Mouse (Mus musculus) limb, embryonic 14.5 days (tissue): ENCODE results near the gene Rmnd5b. TPM values are rescaled to one million over a fixed set of nuclear protein-coding genes. Genes with fewer than 3 reads are reported as not detected.

Source experiments
- ATAC-seq: fragments of 200-750 bp; cut with Nextera tagmentation; 2 replicates; pipeline ENCODE4 v1.8.0; 2017; ENCODE audit warnings: low read depth, moderate number of reproducible peaks, moderate TSS enrichment; ENCODE audit not compliant: low FRiP score
- DNase-seq: peaks from one replicate; pipeline ENCODE4 v3.0.0-alpha.2; 2015; ENCODE audit warnings: low spot score
- H3K27ac ChIP-seq: fragments of 300-500 bp; sonication (generic); replicated peaks from 2 replicates; pipeline ENCODE4 v1.5.1; 2014; ENCODE audit warnings: low read depth, mild to moderate bottlenecking, low read length, moderate library complexity, mixed read lengths
- H3K27me3 ChIP-seq: fragments of 300-500 bp; sonication (generic); 2 replicates; pipeline ENCODE4 v1.6.1; 2014; ENCODE audit warnings: low read length, mixed read lengths; ENCODE audit not compliant: control insufficient read depth, insufficient read depth
- H3K36me3 ChIP-seq: fragments of 300-500 bp; sonication (generic); 2 replicates; pipeline ENCODE4 v1.6.1; 2014; ENCODE audit warnings: mild to moderate bottlenecking, low read length, moderate library complexity, mixed read lengths; ENCODE audit not compliant: control insufficient read depth, insufficient read depth
- H3K4me1 ChIP-seq: fragments of 300-500 bp; sonication (generic); 2 replicates; pipeline ENCODE4 v1.6.1; 2014; ENCODE audit warnings: antibody characterized with exemption, low read length, mixed read lengths; ENCODE audit not compliant: control insufficient read depth, insufficient read depth
- H3K4me2 ChIP-seq: fragments of 300-500 bp; sonication (generic); replicated peaks from 2 replicates; pipeline ENCODE4 v1.6.1; 2014; ENCODE audit warnings: low read depth, mild to moderate bottlenecking, low read length, moderate library complexity; ENCODE audit not compliant: severe bottlenecking
- H3K4me3 ChIP-seq: fragments of 300-500 bp; sonication (generic); replicated peaks from 2 replicates; pipeline ENCODE4 v1.5.1; 2014; ENCODE audit warnings: low read length
- H3K9ac ChIP-seq: fragments of 300-500 bp; sonication (generic); 2 replicates; pipeline ENCODE4 v1.6.1; 2014; ENCODE audit warnings: mild to moderate bottlenecking, low read depth, low read length, moderate library complexity; ENCODE audit not compliant: severe bottlenecking
- H3K9me3 ChIP-seq: fragments of 300-500 bp; sonication (generic); 2 replicates; pipeline ENCODE4 v1.6.1; 2016; ENCODE audit warnings: low read length; ENCODE audit not compliant: control insufficient read depth
- POLR2A ChIP-seq: fragments of 200-500 bp; IDR thresholded peaks from 2 replicates; pipeline ENCODE4 v1.8.0; 2012; ENCODE audit warnings: inconsistent platforms, mild to moderate bottlenecking, moderate library complexity, borderline replicate concordance; ENCODE audit not compliant: insufficient read depth, insufficient read length; ENCODE audit errors: extremely low read depth
- WGBS: fragments of 180-500 bp; shearing (Covaris S2); extraction: QIAGEN DNeasy Blood & Tissue Kit; methylation state at CpG from one replicate; pipeline ENCODE4 v1.1.7; 2014; 5-methylcytosine and 5-hydroxymethylcytosine counted together
- polyA plus RNA-seq, 2 experiments: library from polyadenylated mRNA; depleted of rRNA in 1 of 2; stranded (reverse) in 1 of 2; unstranded in 1 of 2; fragments of >200 nt; fragmentation: Nextera tagmentation in 1 of 2; extraction: Ambion mirVana in 1 of 2; gene quantifications; 2 replicates each; pipeline versions ENCODE4 v1.2.1 to v1.2.3; 2012 to 2014

The Rmnd5b gene
- polyA plus RNA-seq, 2 experiments: 49.3 to 57.4 TPM

GRCm38 (mm10) chr11:51595459-51596083, 40.1 kb downstream of the Rmnd5b start:
- ATAC-seq (no peak), DNase-seq (no peak)
- H3K36me3 ChIP-seq: peaks cover 99% of the 10 kb centered on the region
- no peak overlapping the region for H3K9ac ChIP-seq
- H3K27ac ChIP-seq: no peak overlapping the region
- WGBS: 81% methylated on average over 1 of the region's 1 CpGs
- H3K27me3 ChIP-seq: no peaks in the 10 kb centered on the region
- no peak for TF ChIP-seq POLR2A
- H3K4me3 ChIP-seq: no peak overlapping the region
- no peaks in the 10 kb centered on the region for H3K4me1 ChIP-seq
- no peak overlapping the region for H3K4me2 ChIP-seq
- H3K9me3 ChIP-seq: no peaks in the 10 kb centered on the region

DNA sequence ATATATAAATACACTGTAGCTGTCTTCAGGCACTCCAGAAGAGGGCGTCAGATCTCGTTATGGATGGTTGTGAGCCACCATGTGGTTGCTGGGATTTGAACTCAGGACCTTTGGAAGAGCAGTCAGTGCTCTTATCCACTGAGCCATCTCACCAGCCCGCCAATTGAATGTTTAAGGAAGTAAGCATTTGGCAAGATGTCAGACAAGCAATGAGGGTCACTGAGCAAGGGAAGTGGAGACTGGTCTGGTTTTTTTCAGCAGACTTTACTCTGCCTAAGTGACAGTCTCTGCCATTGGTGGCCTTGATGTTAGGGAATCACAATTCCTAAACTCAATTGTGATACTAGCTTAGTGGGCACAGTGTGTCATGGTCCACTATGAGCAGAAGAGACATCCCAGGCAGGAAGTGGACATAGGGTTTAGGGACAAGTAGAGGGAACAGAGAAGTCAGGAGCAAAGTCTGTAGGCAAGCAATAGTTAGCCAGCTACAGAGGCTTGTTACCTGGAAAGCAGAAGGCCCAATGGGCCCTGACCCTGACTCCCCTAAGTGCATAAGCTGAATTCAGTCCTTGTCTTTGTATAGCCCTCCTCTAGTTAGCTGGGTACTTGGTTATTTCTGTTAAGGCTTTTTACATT, 40.9 kb downstream of the Rmnd5b start:
- peaks cover 97% of the 10 kb centered on the region for H3K36me3 ChIP-seq
- DNase-seq: no peak
- ATAC-seq: no peak

GRCm38 (mm10) chr11:51593849-51594248, 41.8 kb downstream of the Rmnd5b start:
- Histone ChIP-seq H3K27me3 (no peaks in the 10 kb centered on the region), H3K4me3 (no peak overlapping the region), H3K27ac (no peak overlapping the region), H3K4me1 (no peaks in the 10 kb centered on the region), H3K36me3 (peaks cover 97% of the 10 kb centered on the region), H3K9ac (no peak overlapping the region), H3K9me3 (no peaks in the 10 kb centered on the region), H3K4me2 (no peak overlapping the region)
- no peak for ATAC-seq
- WGBS: 93% methylated on average over 6 of the region's 6 CpGs
- TF ChIP-seq POLR2A: no peak
- DNase-seq: no peak

More for the DNA sequence above, 40.9 kb downstream of the Rmnd5b start:
- Histone ChIP-seq H3K27me3 (no peaks in the 10 kb centered on the region), H3K4me2 (no peak overlapping the region), H3K9me3 (no peaks in the 10 kb centered on the region), H3K4me1 (no peaks in the 10 kb centered on the region), H3K4me3 (no peak overlapping the region), H3K27ac (no peak overlapping the region), H3K9ac (no peak overlapping the region)
- 84% methylated on average over 3 of the region's 3 CpGs for WGBS
- TF ChIP-seq POLR2A: no peak

DNA sequence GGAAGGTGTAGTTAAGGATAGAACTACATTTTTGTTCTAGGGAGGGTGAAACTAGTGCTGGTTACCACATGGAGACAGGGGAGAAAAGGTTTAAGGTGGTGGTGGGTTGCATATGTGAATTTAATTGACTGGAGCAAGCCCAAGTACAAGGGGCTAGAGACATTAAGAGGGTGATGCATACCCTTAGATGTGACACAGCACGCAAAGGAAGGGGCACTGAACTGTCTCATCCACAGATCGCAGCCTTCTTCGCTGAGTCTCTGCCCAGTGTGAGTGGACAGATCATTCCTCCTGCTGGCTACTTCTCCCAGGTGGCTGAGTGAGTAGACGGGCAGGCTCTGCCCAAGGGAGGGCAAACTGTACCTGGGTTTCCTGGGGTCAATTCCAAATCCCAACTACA, 42.3 kb downstream of the Rmnd5b start:
- 92% methylated on average over 4 of the region's 4 CpGs for WGBS
- no peaks in the 10 kb centered on the region for H3K4me1 ChIP-seq
- DNase-seq (no peak), ATAC-seq (no peak)
- H3K9ac ChIP-seq: no peak overlapping the region
- no peak for TF ChIP-seq POLR2A
- peaks cover 96% of the 10 kb centered on the region for H3K36me3 ChIP-seq
- no peak overlapping the region for H3K27ac ChIP-seq
- no peaks in the 10 kb centered on the region for H3K27me3 ChIP-seq
- H3K4me3 ChIP-seq: no peak overlapping the region
- H3K9me3 ChIP-seq: no peaks in the 10 kb centered on the region
- H3K4me2 ChIP-seq: no peak overlapping the region

DNA sequence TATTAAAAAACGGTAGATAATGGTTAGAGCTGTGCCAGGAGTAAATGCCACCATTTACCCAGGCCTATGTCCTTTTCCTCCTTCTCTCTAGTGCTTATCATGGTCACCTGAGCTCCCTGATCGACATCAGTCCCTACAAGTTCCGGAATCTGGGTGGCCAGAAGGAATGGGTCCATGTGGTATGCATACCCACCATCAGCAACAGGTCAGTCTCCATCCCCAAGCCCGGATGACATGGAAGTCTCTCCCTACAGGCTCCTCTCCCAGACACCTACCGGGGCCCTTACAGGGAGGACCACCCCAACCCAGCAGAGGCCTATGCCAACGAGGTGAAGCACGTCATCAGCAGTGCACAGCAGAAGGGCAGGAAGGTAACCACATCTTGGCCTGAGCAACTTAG, 43.8 kb downstream of the Rmnd5b start:
- no peak for TF ChIP-seq POLR2A
- Histone ChIP-seq H3K9me3 (no peaks in the 10 kb centered on the region), H3K4me3 (no peak overlapping the region), H3K27me3 (no peaks in the 10 kb centered on the region), H3K36me3 (peaks cover 97% of the 10 kb centered on the region), H3K27ac (no peak overlapping the region), H3K4me1 (no peaks in the 10 kb centered on the region), H3K4me2 (no peak overlapping the region), H3K9ac (no peak overlapping the region)
- ATAC-seq (no peak), DNase-seq (no peak)
- 92% methylated on average over 7 of the region's 7 CpGs for WGBS

- H3K4me2 ChIP-seq: no peak overlapping the region
- WGBS: 81% methylated on average over 7 of the region's 7 CpGs
- H3K9me3 ChIP-seq: no peaks in the 10 kb centered on the region
- no peaks in the 10 kb centered on the region for H3K27me3 ChIP-seq
- H3K4me3 ChIP-seq: no peak overlapping the region
- peaks cover 96% of the 10 kb centered on the region for H3K36me3 ChIP-seq
- H3K4me1 ChIP-seq: no peaks in the 10 kb centered on the region
- H3K9ac ChIP-seq: no peak overlapping the region
- H3K27ac ChIP-seq: no peak overlapping the region
- ATAC-seq: no peak
- DNase-seq: no peak
- TF ChIP-seq POLR2A: no peak
Measured at GRCm38 (mm10) chr11:51591168-51591567, 44.5 kb downstream of the Rmnd5b start.
